Mouse (Mus musculus) neutrophil, adult 59 days (primary cell): ENCODE results near the gene Taf6l. TPM values are rescaled to one million over a fixed set of nuclear protein-coding genes. Genes with fewer than 3 reads are reported as not detected.

ENCODE experiments used
- total RNA-seq, 2 experiments: library from RNA; stranded (reverse); gene quantifications; 1 replicate in 1 of 2; 2 replicates in 1 of 2; pipeline ENCODE4 v1.2.4; 2023

Taf6l gene
- total RNA-seq: 10 to 100 TPM; 11.3 to 11.5 TPM

DNA sequence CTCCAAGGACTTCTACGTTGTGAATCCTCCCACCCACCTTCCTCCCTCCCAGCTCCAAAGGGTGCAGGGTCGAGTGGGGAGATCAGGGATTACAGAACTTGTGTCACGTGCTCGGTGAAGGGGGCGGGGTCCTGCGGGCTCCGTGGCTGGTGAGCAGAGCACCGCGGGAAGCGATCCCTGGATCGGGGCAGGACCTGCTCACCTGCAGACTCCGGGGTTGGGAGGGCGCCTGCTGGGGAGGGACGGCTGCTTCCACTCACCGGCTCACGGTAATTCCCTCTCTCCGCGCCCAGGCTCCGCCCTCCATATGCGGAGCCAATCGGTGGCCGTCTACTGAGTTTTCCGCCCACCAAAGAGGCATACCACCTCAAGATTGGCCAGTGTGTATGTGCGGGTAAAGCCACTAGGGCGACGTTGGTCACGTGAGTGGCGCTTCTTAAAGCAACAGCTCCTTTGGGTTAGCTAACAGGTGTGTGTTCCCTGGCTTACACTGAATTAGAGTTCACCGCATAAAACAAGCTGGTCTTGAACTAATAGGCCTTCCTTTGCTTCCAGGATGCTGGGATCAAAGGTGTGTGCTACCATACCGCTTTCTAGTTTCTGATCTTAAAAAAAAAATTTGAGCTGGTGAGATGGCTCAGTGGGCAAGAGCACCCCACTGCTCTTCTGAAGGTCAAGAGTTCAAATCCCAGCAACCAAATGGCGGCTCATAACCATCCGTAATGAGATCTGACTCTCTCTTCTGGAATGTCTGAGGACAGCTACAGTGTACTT lies at the start of gene Taf6l:
Taf6l (minus strand) TSS at position 410 of the 774 bp plus-strand sequence.

DNA sequence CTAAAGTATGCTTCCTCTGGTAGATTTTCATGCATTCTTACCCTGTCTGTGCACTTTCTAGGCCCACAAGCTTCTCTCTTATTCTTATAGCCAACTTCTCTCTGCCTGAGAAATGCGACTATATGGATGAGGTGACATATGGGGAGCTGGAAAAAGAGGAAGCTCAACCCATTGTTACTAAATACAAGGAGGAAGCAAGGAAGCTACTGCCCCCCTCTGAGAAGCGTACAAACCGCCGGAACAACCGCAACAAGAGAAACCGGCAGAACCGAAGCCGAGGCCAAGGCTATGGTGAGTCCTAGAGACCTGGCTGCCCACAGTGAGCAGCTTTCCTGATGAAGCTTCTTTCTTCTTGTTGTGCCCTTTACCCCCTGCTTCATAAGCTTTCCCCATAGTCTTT lies 43.4 kb upstream of the Taf6l start, which contains the start of gene AC129217.1:
AC129217.1 (plus strand) TSS at position 114 of the 400 bp plus-strand sequence.

DNA sequence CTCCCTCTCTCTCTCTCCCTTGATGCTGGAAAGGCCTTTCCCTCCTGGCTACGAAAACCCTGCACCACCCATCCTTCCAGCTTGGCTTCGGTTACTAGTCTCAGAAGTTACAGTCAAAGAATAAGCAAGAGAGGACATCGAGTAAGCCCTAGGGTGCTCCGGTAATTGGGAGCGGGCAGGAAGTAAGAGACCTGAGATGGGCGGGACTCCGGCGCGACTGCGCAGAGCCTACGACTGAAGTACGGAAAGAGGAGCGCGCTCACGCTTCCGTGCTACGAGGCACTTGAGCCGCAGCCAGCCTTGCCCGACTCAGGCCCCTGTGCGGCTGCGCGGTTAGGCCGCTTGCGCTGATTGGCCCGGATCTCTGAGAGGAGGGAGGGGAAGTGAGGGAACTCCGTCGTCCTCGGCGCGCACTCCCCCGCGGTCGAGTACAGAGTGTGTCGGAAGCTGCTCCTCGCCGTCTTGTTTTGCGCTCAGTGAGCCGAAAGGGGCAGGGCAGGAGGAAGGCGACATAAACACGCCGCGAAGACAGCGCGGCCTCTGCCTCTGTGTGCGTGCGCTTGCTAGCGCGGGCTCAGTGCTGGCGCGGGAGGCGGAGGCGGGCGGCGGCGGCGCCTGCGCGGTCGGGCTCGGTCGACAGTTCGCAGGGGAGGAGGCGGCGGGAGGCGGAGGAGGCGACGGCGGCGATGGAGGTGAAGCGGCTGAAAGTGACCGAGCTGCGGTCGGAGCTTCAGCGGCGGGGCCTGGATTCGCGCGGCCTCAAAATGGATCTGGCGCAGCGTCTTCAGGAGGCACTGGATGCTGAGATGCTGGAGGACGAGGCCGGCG lies 33.6 kb upstream of the Taf6l start, which contains the start of gene Hnrnpul2:
Hnrnpul2 (plus strand) TSS at position 415 of the 828 bp plus-strand sequence.

DNA sequence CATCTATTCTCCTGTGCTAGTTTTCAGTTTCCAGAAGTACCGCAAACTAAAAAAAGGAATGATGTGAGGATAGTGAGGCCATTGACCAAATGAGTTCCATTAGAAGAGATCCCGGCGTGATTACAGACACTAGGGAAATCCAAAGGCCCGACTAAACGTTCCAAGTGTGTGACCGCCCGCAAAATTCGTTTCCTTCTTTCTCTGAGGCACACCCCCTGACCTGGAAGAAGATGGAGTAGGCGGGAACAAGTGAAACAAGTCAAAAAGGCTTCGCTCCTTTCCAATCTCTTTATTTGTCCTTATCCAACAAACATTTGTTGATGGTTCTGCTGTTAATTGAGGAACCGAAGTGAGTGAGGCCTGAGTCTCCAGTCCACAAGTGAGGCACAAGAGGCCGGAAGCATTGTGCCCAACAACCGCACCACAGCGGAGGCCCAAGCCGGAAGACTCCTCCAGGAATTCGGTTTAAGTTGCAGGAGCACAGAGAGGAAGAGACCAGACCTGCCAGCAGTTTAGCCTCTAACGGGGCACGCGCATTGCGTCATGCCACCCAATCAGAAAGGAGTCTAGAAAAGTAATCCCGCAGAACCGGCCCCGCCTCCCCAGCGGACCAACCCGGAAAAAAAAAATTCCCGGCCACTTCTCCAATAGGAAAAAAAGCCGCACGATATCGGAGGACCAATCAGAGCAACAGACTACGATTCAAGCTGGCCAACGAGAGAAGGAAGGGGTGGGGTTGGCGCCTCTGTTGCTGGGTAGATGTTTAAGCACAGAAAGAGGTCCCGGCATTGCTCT lies 32.8 kb upstream of the Taf6l start, which contains the start of gene Ttc9c:
Ttc9c (minus strand) TSS at position 533 of the 795 bp plus-strand sequence.

GRCm38 (mm10) chr19:8802130-8802821 lies 16.1 kb upstream of the Taf6l start, which contains the start of gene Zbtb3:
Zbtb3 (plus strand) TSS chr19:8802555.

GRCm38 (mm10) chr19:8798264-8798946 lies 12.2 kb upstream of the Taf6l start, which contains the start of gene Polr2g:
Polr2g (minus strand) TSS chr19:8798577.

GRCm38 (mm10) chr19:8774086-8774835 lies 12.0 kb downstream of the Taf6l start, which contains the start of gene Tmem179b:
Tmem179b (minus strand) TSS chr19:8774467.

GRCm38 (mm10) chr19:8770567-8771270 lies 15.5 kb downstream of the Taf6l start, which contains the start of gene Tmem223:
Tmem223 (plus strand) TSS chr19:8770996.

DNA sequence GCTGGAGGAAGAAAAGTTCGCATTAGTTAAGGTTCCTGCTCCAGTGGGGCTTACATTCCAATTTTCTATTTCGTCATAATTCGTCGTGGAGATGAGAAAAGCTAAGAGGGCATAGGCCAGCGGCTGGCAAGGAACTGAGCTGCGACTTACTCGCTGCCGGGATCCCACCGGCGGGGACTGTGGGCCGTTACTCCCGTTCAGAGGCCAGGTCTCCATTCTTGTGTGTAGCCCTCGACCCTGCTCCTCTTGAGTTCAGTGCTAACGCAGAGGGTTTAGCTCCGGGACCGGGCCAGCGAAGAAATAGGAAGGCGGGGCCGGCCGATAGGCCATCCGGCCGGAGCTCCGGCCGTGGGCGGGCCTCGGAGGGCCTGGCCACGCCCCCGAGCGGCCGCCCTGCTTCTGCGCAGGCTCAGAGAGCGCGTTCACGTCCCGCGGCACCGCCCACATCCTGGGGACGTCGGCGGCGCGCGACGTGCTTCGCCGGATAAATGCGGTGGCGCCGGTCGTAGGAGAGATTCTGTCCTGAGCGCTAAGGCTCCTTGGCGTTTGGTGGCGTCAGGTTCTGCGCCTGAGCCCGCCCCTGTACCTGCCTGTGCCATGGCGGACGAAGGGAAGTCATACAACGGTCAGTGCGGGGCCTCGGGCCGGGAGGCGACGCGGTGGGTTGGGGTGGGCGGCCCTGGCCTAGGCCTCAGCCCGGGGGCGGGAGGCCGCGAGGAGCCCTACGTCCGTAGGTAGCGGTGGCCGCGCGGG lies 29.4 kb downstream of the Taf6l start, which contains the start of gene Nxf1:
Nxf1 (plus strand) TSS at position 439 of the 753 bp plus-strand sequence.

DNA sequence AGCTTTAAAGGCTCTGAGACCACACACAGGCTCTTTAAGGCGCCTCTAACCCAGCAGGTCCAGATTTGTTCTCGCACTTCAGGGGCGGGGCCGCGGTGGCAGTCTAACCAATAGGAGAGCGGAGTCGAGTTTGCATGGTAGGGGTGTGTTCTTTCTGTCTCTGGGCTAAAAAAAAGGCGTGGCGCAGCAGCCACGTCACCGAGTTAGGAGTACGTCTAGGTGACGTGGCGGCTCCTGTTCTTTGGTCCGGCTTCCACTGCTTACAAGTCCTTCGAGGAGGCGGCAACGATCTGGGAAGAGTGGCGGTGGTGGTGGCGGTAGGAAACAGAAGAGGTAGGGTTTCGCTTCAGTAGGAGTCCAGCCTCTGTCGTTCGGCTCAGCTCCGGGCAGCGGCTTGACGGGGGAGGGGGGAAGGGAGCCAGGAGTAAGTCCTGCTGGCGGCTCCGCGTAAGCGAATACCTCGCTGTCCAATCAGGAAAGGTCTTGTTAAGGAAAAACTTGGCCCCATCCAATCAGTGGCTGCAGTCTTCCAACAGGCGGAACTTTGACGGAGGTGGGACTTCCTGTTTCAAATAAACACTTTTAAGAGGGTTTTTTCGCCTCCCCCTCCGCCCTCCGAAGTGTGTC lies 44.9 kb downstream of the Taf6l start, which contains the start of gene Stx5a:
Stx5a (plus strand) TSS at position 171 of the 627 bp plus-strand sequence.

DNA sequence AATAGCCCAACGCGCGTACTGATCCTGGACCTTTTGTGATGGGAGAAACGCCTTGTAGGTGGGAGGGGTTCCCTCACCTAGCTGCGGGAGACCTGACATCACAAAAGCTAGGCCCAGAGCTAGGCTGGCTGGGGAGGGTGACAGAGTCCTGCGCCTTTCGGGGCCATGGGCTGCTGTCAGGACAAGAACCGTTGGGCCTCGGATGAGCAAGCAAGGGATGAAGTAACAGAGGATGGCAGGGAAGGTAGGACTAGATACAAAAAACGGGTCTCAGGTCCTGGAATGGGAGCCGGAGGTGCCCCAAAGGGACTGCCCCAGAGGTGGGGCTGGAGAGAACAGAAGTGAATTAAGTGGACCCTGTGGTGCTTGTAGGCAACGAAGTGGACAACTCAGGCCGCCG lies 45.6 kb downstream of the Taf6l start, which contains the start of gene 1700092M07Rik:
1700092M07Rik (plus strand) TSS at position 116 of the 400 bp plus-strand sequence.

DNA sequence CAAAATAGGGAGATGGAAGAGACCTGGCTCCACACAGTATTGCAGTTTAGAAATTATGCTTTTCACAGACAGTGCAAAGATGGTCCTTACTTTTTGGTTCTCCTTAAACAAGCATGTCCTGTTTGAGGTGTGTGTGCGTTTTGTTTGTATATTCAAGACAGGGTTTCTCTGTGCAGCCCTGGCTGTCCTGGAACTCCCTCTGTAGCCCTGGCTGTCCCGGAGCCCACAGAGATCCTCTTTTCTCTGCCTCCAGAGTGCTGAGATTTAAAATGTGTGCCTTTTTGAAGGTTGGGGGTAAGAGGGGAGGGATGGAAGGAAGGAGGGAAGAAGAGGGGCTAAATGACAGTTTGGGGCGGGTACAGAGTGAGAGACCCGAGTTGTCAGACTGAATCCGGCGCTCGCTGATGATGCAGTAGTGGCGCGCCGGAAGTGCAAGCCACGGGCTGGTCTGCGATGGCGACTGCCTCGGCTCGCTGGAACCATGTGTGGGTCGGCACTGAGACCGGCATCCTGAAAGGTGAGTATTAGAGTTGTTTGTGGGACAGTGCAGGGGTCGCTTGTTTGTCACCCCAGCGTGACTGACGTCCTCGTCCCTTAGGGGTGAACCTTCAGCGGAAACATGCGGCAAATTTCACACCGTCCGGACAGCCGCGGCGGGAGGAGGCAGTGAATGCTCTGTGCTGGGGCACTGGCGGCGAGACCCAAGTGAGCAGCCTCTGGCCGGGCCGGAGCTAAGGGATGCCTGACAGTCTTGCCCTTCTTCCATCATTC lies 50.6 kb downstream of the Taf6l start, which contains the start of gene Wdr74:
Wdr74 (plus strand) TSS at position 439 of the 771 bp plus-strand sequence.

Other genes starting within 250 kb of the Taf6l start
- not detected for gene Slc22a8, start 195.2 kb downstream of the Taf6l start, total RNA-seq
- gene Slc22a6, start 168.4 kb downstream of the Taf6l start, total RNA-seq: not detected
- under 1 TPM; 0.22 to 0.57 TPM for gene Chrm1, start 122.6 kb downstream of the Taf6l start, total RNA-seq
- 100 to 1,000 TPM; 121 to 124 TPM for gene Slc3a2, start 63.0 kb downstream of the Taf6l start, total RNA-seq
- 10 to 100 TPM; 20.6 to 29.3 TPM for gene Wdr74, start 50.6 kb downstream of the Taf6l start, total RNA-seq
- gene 1700092M07Rik, start 45.7 kb downstream of the Taf6l start, total RNA-seq: 1 to 10 TPM in 1 of 2 experiments, not detected in 1; 2.8 TPM
- 100 to 1,000 TPM; 125 to 152 TPM for gene Stx5a, start 45.0 kb downstream of the Taf6l start, total RNA-seq
- 100 to 1,000 TPM; 133 to 147 TPM for gene Nxf1, start 29.3 kb downstream of the Taf6l start, total RNA-seq
- gene Tmem223, start 15.4 kb downstream of the Taf6l start, total RNA-seq: 10 to 100 TPM; 20.5 to 24.1 TPM
- gene Tmem179b, start 11.9 kb downstream of the Taf6l start, total RNA-seq: 10 to 100 TPM; 75.5 to 83.0 TPM
- 10 to 100 TPM; 45.1 to 45.9 TPM for gene Polr2g, start 12.2 kb upstream of the Taf6l start, total RNA-seq
- gene Zbtb3, start 16.1 kb upstream of the Taf6l start, total RNA-seq: under 1 TPM; 0.79 to 0.98 TPM
- 10 to 100 TPM; 20.3 to 24.7 TPM for gene Ttc9c, start 32.9 kb upstream of the Taf6l start, total RNA-seq
- 10 to 100 TPM; 89.7 to 97.5 TPM for gene Hnrnpul2, start 33.6 kb upstream of the Taf6l start, total RNA-seq
- 1 to 10 TPM; 3.5 to 7.8 TPM for gene AC129217.1, start 43.4 kb upstream of the Taf6l start, total RNA-seq
- 10 to 100 TPM; 55.1 to 64.1 TPM for gene Bscl2, start 51.0 kb upstream of the Taf6l start, total RNA-seq
- gene Gng3, start 52.8 kb upstream of the Taf6l start, total RNA-seq: not detected
- under 1 TPM; 0.20 to 0.36 TPM for gene Lrrn4cl, start 64.4 kb upstream of the Taf6l start, total RNA-seq
- 10 to 100 TPM; 92.5 to 99.0 TPM for gene Ubxn1, start 85.1 kb upstream of the Taf6l start, total RNA-seq
- 10 to 100 TPM; 19.7 to 21.0 TPM for gene Uqcc3, start 94.5 kb upstream of the Taf6l start, total RNA-seq
- gene Lbhd1, start 97.3 kb upstream of the Taf6l start, total RNA-seq: 10 to 100 TPM in 1 of 2 experiments, 1 to 10 TPM in 1; 9.9 to 17.6 TPM
- gene Gm49403, start 97.5 kb upstream of the Taf6l start, total RNA-seq: not detected
- 10 to 100 TPM; 20.5 to 27.8 TPM for gene 1810009A15Rik, start 102.4 kb upstream of the Taf6l start, total RNA-seq
- 1 to 10 TPM; 6.1 to 8.2 TPM for gene Gm49416, start 102.5 kb upstream of the Taf6l start, total RNA-seq
- 10 to 100 TPM; 13.2 to 14.3 TPM for gene Ints5, start 106.6 kb upstream of the Taf6l start, total RNA-seq
- 10 to 100 TPM; 79.7 to 91.5 TPM for gene Ganab, start 111.7 kb upstream of the Taf6l start, total RNA-seq
- 10 to 100 TPM; 39.9 to 45.3 TPM for gene B3gat3, start 134.0 kb upstream of the Taf6l start, total RNA-seq
- 1 to 10 TPM; 1.3 to 2.3 TPM for gene Rom1, start 142.9 kb upstream of the Taf6l start, total RNA-seq
- 10 to 100 TPM; 48.3 to 52.7 TPM for gene Eml3, start 143.1 kb upstream of the Taf6l start, total RNA-seq
- 100 to 1,000 TPM; 103 to 115 TPM for gene Mta2, start 155.5 kb upstream of the Taf6l start, total RNA-seq
- gene Tut1, start 167.4 kb upstream of the Taf6l start, total RNA-seq: 1 to 10 TPM; 6.4 to 9.1 TPM
- gene Eef1g, start 180.6 kb upstream of the Taf6l start, total RNA-seq: 100 to 1,000 TPM; 127 to 130 TPM
- 100 to 1,000 TPM; 348 to 529 TPM for gene Ahnak, start 202.9 kb upstream of the Taf6l start, total RNA-seq